Mouse (Mus musculus) embryonic facial prominence, embryonic 14.5 days (tissue): ENCODE data around the gene Col6a4. TPM values are rescaled to one million over a fixed set of nuclear protein-coding genes. Genes with fewer than 3 reads are reported as not detected.
A peak's percentile ranks its signal among the peaks of the same experiment; 100 is the strongest.

ENCODE experiments used
- ATAC-seq: fragments of 200-750 bp; cut with Nextera tagmentation; 2 replicates; pipeline ENCODE4 v1.8.0; 2017; ENCODE audit warnings: low read depth, moderate number of reproducible peaks, moderate TSS enrichment
- DNase-seq: peaks from one replicate; pipeline ENCODE4 v3.0.0-alpha.2; 2015; ENCODE audit warnings: low spot score
- H3K27ac ChIP-seq: fragments of 300-500 bp; sonication (generic); replicated peaks from 2 replicates; pipeline ENCODE4 v1.5.1; 2014; ENCODE audit warnings: low read depth, mild to moderate bottlenecking, low read length, moderate library complexity
- H3K27me3 ChIP-seq: fragments of 300-500 bp; sonication (generic); replicated peaks from 2 replicates; pipeline ENCODE4 v1.6.1; 2014; ENCODE audit warnings: low read length; ENCODE audit not compliant: control insufficient read depth, insufficient read depth
- H3K36me3 ChIP-seq: fragments of 300-500 bp; sonication (generic); 2 replicates; pipeline ENCODE4 v1.6.1; 2014; ENCODE audit warnings: low read length, mixed read lengths; ENCODE audit not compliant: control insufficient read depth, insufficient read depth
- H3K4me1 ChIP-seq: fragments of 300-500 bp; sonication (generic); 2 replicates; pipeline ENCODE4 v1.6.1; 2014; ENCODE audit warnings: antibody characterized with exemption, low read length; ENCODE audit not compliant: control insufficient read depth, insufficient read depth
- H3K4me2 ChIP-seq: fragments of 300-500 bp; sonication (generic); 2 replicates; pipeline ENCODE4 v1.6.1; 2014; ENCODE audit warnings: low read depth, mild to moderate bottlenecking, low read length, moderate library complexity, mixed read lengths
- H3K4me3 ChIP-seq: fragments of 300-500 bp; sonication (generic); 2 replicates; pipeline ENCODE4 v1.5.1; 2014; ENCODE audit warnings: low read depth, mild to moderate bottlenecking, low read length
- H3K9ac ChIP-seq: fragments of 300-500 bp; sonication (generic); 2 replicates; pipeline ENCODE4 v1.6.1; 2014; ENCODE audit warnings: low read depth, mild to moderate bottlenecking, low read length, moderate library complexity, mixed read lengths
- H3K9me3 ChIP-seq: fragments of 300-500 bp; sonication (generic); 2 replicates; pipeline ENCODE4 v1.6.1; 2016; ENCODE audit warnings: low read length; ENCODE audit not compliant: control insufficient read depth
- WGBS: fragments of 180-500 bp; shearing (Covaris S2); extraction: QIAGEN DNeasy Blood & Tissue Kit; methylation state at CpG from one replicate; pipeline ENCODE4 v1.1.7; 2014; 5-methylcytosine and 5-hydroxymethylcytosine counted together
- polyA plus RNA-seq: library from polyadenylated mRNA; unstranded; fragments of >200 nt; fragmentation: Nextera tagmentation; extraction: Ambion mirVana; gene quantifications from 2 replicates; pipeline ENCODE4 v1.2.1, GENCODE M21; 2014

The Col6a4 gene
- polyA plus RNA-seq = 0.16 and 0.24 TPM in 2 replicates

DNA sequence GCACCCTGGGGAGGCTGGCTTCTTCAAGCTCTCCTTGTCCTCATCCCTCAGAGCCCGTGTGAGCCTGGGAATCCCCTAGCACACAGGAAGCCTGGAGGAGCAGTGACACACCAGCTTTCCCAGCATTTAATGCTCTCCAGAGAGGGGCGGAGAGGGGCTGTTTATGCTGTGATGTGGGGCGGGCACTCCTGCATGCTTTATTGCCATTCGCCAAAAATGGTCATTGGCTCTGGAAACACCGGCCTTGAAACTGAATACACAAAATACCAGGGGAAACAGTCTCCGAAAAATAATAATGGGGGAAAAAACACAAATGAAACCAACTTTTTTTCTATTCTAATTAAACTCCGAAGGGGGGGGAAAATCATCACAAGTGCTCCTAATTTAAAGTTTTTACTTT is at the start of gene Col6a4:
Gene Col6a4 (minus strand): TSS at position 101 of the 400 bp plus-strand sequence.
- no peak within 1 kb of the TSS for H3K4me2 ChIP-seq

GRCm38 (mm10) chr9:106145582-106145981 is 49.0 kb upstream of the Col6a4 start:
- DNase-seq (no peak), ATAC-seq (no peak)
- H3K4me2 ChIP-seq = no peak overlapping the region
- no peak overlapping the region for H3K27ac ChIP-seq
- H3K27me3 ChIP-seq = peaks cover 42% of the 10 kb centered on the region
- no peaks in the 10 kb centered on the region for H3K9me3 ChIP-seq
- no peak overlapping the region for H3K9ac ChIP-seq
- WGBS = 80% methylated on average over 2 of the region's 2 CpGs
- H3K4me3 ChIP-seq = no peak overlapping the region
- no peaks in the 10 kb centered on the region for H3K36me3 ChIP-seq
- H3K4me1 ChIP-seq = no peaks in the 10 kb centered on the region

More for the DNA sequence above, at the start of gene Col6a4:
- no peaks in the 10 kb centered on the region for H3K9me3 ChIP-seq
- ATAC-seq (no peak), DNase-seq (no peak)
- 44% methylated on average over 7 of the region's 7 CpGs for WGBS
- no peak within 1 kb of the TSS for H3K27ac ChIP-seq
- H3K9ac ChIP-seq = no peak within 1 kb of the TSS
- H3K4me1 ChIP-seq = no peaks in the 10 kb centered on the region
- no peaks in the 10 kb centered on the region for H3K27me3 ChIP-seq
- no peak within 1 kb of the TSS for H3K4me3 ChIP-seq
- no peaks in the 10 kb centered on the region for H3K36me3 ChIP-seq

- DNase-seq (no peak), ATAC-seq (no peak)
- no peak overlapping the region for H3K27ac ChIP-seq
- H3K9ac ChIP-seq = no peak overlapping the region
- H3K4me1 ChIP-seq = peaks cover 5% of the 10 kb centered on the region; the same call in 1 of the 2 replicates
- no peaks in the 10 kb centered on the region for H3K36me3 ChIP-seq
- WGBS = 72% methylated on average over 7 of the region's 7 CpGs
- peaks cover 28% of the 10 kb centered on the region for H3K27me3 ChIP-seq
- H3K4me2 ChIP-seq = no peak overlapping the region
- no peak overlapping the region for H3K4me3 ChIP-seq
- no peaks in the 10 kb centered on the region for H3K9me3 ChIP-seq
Measured at GRCm38 (mm10) chr9:106144176-106144575, 47.6 kb upstream of the Col6a4 start.

- no peak overlapping the region for H3K27ac ChIP-seq
Measured at GRCm38 (mm10) chr9:106141955-106142354, 45.4 kb upstream of the Col6a4 start.

DNA sequence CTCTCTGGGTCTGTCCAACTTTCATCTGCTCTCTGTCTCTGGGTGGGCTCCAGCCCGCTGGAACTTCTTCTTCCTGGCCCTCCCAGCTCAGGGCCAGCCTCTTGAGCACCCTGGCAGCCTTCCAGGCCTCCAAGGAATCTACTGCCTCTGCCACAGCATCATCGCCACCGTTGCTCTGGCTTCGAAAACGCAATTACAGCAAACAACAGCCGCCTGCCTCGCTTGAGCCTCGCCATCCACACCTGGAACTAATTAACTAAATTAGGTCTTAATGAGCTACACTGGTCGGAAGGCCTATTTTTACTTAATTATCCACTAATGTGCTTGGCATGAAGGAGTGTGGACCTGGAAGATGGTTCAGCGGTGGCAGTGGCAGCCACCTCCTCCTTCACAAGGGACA is 43.2 kb upstream of the Col6a4 start:
- no peak overlapping the region for H3K4me2 ChIP-seq
- no peaks in the 10 kb centered on the region for H3K36me3 ChIP-seq
- H3K9ac ChIP-seq = no peak overlapping the region
- no peak overlapping the region for H3K27ac ChIP-seq
- no peaks in the 10 kb centered on the region for H3K27me3 ChIP-seq
- no peak for ATAC-seq
- H3K9me3 ChIP-seq = no peaks in the 10 kb centered on the region
- peaks cover 5% of the 10 kb centered on the region; the same call in 1 of the 2 replicates for H3K4me1 ChIP-seq
- WGBS = 35% methylated on average over 10 of the region's 10 CpGs
- no peak overlapping the region for H3K4me3 ChIP-seq
- DNase-seq = peak; percentile 70

More at GRCm38 (mm10) chr9:106141955-106142354, 45.4 kb upstream of the Col6a4 start:
- Histone ChIP-seq H3K36me3 (no peaks in the 10 kb centered on the region), H3K4me1 (peaks cover 5% of the 10 kb centered on the region; the same call in 1 of the 2 replicates), H3K4me2 (no peak overlapping the region), H3K27me3 (peaks cover 7% of the 10 kb centered on the region), H3K9me3 (no peaks in the 10 kb centered on the region), H3K4me3 (no peak overlapping the region), H3K9ac (no peak overlapping the region)
- 70% methylated on average over 12 of the region's 12 CpGs for WGBS
- ATAC-seq (no peak), DNase-seq (no peak)

DNA sequence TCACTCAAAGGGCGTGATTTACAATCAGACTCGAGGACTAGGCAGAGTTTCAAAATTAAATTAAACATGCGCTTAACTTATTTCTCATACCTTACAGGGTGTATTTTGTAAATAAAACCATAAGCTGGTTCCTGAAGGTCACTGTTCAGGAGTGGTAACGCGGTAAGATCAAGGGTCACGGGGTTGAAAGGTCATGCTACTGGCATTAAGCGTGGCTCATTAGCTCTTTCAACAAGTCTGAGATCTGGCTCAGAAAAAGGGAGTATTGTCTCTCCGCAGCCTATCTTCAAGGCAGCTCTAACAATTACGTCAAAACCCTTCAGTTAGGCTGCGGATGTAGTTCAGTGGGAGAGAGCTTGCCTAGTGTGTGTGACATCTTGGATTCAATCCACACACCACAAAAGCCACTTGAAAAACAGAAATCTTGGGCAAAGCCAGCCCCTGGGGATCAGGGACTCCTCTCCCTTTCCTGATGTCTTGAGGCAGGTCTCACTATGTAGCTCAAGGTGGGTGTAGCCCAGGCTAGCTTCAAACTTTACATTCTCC is 41.2 kb upstream of the Col6a4 start:
- DNase-seq (peak; percentile 23), ATAC-seq (no peak)
- H3K4me2 ChIP-seq = no peak overlapping the region
- H3K4me3 ChIP-seq = no peak overlapping the region
- WGBS = 27% methylated on average over 10 of the region's 10 CpGs
- H3K27me3 ChIP-seq = no peaks in the 10 kb centered on the region
- peaks cover 5% of the 10 kb centered on the region; the same call in 1 of the 2 replicates for H3K4me1 ChIP-seq
- H3K27ac ChIP-seq = no peak overlapping the region
- no peaks in the 10 kb centered on the region for H3K36me3 ChIP-seq
- no peaks in the 10 kb centered on the region for H3K9me3 ChIP-seq
- H3K9ac ChIP-seq = no peak overlapping the region

GRCm38 (mm10) chr9:106130250-106130649 is 33.7 kb upstream of the Col6a4 start:
- DNase-seq = no peak
- Histone ChIP-seq H3K27ac (no peak overlapping the region), H3K4me3 (no peak overlapping the region), H3K36me3 (no peaks in the 10 kb centered on the region), H3K4me1 (0 out of 2 replicates have a peak, but pooled peaks cover 4% of the 10 kb centered on the region), H3K27me3 (no peaks in the 10 kb centered on the region), H3K9ac (no peak overlapping the region), H3K4me2 (no peak overlapping the region), H3K9me3 (no peaks in the 10 kb centered on the region)
- 61% methylated on average over 7 of the region's 7 CpGs for WGBS
- no peak for ATAC-seq

- Histone ChIP-seq H3K9ac (no peak overlapping the region), H3K4me2 (no peak overlapping the region), H3K9me3 (no peaks in the 10 kb centered on the region), H3K4me1 (0 out of 2 replicates have a peak, but pooled peaks cover 4% of the 10 kb centered on the region), H3K27ac (no peak overlapping the region), H3K36me3 (no peaks in the 10 kb centered on the region), H3K27me3 (no peaks in the 10 kb centered on the region), H3K4me3 (no peak overlapping the region)
- WGBS = 59% methylated on average over 2 of the region's 2 CpGs
- ATAC-seq (no peak), DNase-seq (no peak)
Measured at GRCm38 (mm10) chr9:106129072-106129471, 32.5 kb upstream of the Col6a4 start.

- no peak overlapping the region for H3K27ac ChIP-seq
- 0 out of 2 replicates have a peak, but pooled peaks cover 4% of the 10 kb centered on the region for H3K4me1 ChIP-seq
- H3K4me3 ChIP-seq = no peak overlapping the region
- no peaks in the 10 kb centered on the region for H3K9me3 ChIP-seq
- no peak overlapping the region for H3K4me2 ChIP-seq
- ATAC-seq = peak; percentile 82
- H3K27me3 ChIP-seq = no peaks in the 10 kb centered on the region
- no peak overlapping the region for H3K9ac ChIP-seq
- peak; percentile 69 for DNase-seq
- 52% methylated on average over 2 of the region's 2 CpGs for WGBS
- no peaks in the 10 kb centered on the region for H3K36me3 ChIP-seq
Measured at GRCm38 (mm10) chr9:106126786-106127251, 30.2 kb upstream of the Col6a4 start.
